Mouse (Mus musculus) large intestine, adult 2 months (tissue): ENCODE measurements around the gene Islr. TPM values are rescaled to one million over a fixed set of nuclear protein-coding genes. Genes with fewer than 3 reads are reported as not detected.

Experiments used
- DNase-seq: peaks from one replicate; pipeline ENCODE4 v3.0.0-alpha.2; 2012; ENCODE audit warnings: low read depth, low spot score
- WGBS: fragments of 180-500 bp; shearing (Covaris S2); methylation state at CpG from one replicate; pipeline ENCODE4 v1.1.7; 2018; 5-methylcytosine and 5-hydroxymethylcytosine counted together
- polyA plus RNA-seq: library from polyadenylated mRNA; depleted of rRNA; stranded (reverse); fragments of >200 nt; gene quantifications from 2 replicates; pipeline ENCODE4 v1.2.3, GENCODE M21; 2012

Gene Islr
- polyA plus RNA-seq, 1 experiment, result 32.1 TPM

DNA sequence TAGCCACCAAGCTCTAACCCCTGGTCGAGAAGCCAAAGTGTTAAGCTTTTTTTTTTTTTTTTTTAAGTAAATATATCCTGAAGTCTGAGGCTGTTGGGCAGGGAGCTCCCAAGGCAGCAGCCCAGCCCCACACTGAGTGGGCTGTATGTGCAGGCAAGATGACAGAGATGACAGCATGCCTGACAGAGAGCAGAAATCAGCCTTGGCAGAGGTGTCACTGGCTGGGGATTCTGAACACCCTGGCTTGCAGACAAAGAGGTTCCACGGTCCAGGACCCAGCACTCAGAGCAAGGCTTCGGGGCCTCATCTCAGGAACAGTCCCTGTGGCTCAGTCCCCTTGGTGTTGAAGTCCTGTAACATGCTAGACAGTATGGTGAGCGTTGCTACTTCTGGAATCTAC lies 44.3 kb downstream of the Islr start:
- DNase-seq, result no peak
- WGBS, result 42% methylated on average over 4 of the region's 4 CpGs

- 30% methylated on average over 7 of the region's 7 CpGs for WGBS
- no peak for DNase-seq
Measured at GRCm38 (mm10) chr9:58158541-58159311, 45.4 kb downstream of the Islr start.

GRCm38 (mm10) chr9:58157838-58158237 lies 46.3 kb downstream of the Islr start:
- no peak for DNase-seq
- WGBS, result 61% methylated on average over 13 of the region's 13 CpGs

- 84% methylated on average over 22 of the region's 22 CpGs for WGBS
- no peak for DNase-seq
Measured at GRCm38 (mm10) chr9:58156819-58157560, 47.1 kb downstream of the Islr start.

- 48% methylated on average over 3 of the region's 3 CpGs for WGBS
- no peak for DNase-seq
Measured at GRCm38 (mm10) chr9:58155366-58155765, 48.7 kb downstream of the Islr start.

DNA sequence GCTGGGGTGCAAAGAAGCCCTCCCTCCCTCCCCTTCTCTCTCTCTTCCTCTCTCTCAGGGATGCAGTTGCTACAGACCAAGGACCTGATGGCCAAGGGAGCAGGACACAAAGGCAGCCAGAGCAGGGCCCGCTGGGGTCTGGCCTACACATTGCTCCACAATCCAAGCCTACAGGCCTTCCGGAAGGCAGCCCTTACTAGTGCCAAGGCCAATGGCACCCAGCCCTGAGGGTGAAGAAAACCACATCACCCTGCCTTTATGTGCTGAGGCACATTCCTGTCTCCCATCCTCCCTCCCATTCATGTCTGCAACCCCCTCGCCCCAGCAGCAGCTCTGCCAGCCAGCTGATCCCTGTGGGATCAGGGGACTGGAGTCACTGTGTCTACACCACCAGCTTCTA lies 51.0 kb downstream of the Islr start:
- no peak for DNase-seq
- 77% methylated on average over 3 of the region's 3 CpGs for WGBS

DNA sequence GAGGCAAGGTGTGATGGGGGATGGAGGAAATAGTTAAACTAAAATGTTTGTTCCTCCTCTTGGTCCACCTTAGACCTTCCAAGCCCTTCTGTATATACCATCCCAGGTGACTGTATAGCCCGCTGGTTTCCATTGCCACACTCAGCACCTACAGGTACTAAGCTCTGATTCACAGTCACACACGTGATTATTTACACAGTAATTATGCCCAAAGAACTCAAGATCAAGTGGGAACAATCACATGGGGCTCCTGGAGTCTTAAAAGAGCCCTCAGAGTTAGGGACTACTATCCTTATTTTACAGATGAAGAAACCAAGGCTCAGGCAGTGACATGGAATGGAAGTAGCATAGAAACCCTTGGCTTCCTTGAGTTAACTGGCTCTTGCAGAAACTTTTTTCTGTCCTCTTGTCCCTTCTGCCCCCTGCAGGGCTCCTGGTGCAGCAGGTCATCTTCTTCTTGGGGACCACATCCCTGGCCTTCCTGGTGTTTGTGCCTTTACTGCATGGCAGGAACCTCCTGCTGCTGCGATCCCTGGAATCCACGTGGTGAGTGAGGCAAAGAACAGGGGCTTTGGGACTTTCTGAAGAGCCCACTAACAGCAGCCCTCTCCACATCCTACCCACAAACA lies 53.3 kb downstream of the Islr start:
- WGBS, result 59% methylated on average over 4 of the region's 4 CpGs
- no peak for DNase-seq

DNA sequence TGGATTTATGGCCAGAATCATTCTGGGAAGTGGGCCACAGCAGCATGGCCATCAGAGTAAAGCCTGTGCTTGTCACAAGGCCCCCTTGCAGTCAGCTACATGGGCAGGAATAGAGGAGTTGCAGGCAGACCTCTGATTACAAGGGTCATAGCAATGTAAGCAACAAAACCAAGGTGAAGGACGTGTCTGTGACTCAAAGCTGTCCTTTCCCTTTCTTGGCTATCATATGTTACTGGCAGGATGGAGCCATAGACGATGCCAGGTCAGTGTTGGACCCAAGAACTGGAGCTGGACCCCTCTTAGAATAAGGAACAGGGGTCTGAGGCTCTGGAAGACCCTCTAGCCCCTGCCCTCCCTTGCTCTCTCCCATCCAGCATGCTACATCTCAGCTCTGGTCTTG lies 55.3 kb downstream of the Islr start:
- no peak for DNase-seq
- 62% methylated on average over 2 of the region's 2 CpGs for WGBS

DNA sequence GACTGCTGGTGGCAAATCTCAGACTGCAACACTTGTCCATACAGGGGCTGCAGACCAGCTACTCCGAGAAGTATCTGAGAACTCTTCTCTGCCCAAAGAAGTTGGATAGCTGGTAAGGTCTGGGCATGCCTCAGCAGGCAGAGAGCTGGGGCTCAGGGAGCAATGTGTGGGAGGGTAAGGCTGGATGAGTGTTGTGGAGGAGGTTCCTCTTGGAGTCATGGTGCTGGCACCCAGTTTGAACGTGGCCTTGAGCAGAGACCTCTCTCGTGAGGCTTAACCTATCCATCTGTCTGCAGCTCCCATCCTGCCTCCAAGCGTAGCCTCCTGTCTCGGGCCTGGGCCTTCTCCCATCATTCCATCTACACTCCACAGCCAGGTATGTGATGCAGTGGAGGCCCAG lies 58.7 kb downstream of the Islr start:
- DNase-seq, result no peak
- WGBS, result 75% methylated on average over 5 of the region's 5 CpGs

GRCm38 (mm10) chr9:58144664-58145063 lies 59.4 kb downstream of the Islr start:
- DNase-seq, result no peak
- WGBS, result 90% methylated on average over 1 of the region's 1 CpGs

GRCm38 (mm10) chr9:58143419-58143818 lies 60.7 kb downstream of the Islr start:
- DNase-seq, result no peak
- 45% methylated on average over 7 of the region's 7 CpGs for WGBS

DNA sequence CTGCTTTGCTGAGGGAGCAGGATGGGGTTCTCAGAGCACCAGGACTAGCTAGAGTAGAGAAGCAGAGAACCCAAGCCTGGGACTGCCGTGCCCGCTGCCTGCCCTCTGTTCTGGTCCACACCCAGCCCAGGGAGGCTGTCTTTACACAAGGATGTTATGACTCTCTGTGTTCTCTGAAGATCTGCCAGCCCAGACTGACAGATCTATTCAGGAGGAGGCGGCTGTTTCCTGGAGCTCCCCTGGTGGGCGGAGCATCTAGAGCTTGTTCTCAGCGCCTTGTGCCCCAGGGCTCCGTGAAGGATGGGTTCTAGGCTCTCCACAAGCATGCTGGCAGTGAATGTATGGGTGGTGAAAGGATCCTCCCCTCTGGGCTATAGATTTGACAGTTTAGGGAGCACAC lies 64.2 kb downstream of the Islr start:
- WGBS, result 9% methylated on average over 6 of the region's 6 CpGs
- DNase-seq, result peak; percentile 35

DNA sequence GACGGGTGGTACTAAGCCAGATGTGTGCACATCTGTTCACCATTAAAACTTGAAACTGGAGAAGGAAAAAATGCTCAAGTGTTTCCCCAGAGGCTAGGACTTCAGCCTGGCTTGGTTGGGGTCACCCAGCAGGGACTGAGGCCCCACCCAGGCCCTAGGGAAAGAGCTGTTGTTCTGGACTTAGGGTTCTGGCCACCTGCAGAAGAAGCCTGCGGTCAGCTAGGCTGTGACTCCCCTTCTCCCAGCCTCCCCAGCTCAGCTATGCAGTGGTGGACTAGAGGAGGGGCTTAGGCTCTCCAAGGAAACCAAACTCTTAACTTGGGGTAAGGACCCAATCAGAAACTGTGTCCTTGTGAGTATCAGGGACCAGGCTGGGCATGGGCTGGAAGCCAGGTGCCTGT lies 68.2 kb downstream of the Islr start:
- 23% methylated on average over 2 of the region's 2 CpGs for WGBS
- no peak for DNase-seq

GRCm38 (mm10) chr9:58134906-58135305 lies 69.2 kb downstream of the Islr start:
- DNase-seq, result no peak
- WGBS, result 39% methylated on average over 7 of the region's 7 CpGs

GRCm38 (mm10) chr9:58133893-58134884 lies 69.9 kb downstream of the Islr start:
- DNase-seq, result no peak
- WGBS, result 21% methylated on average over 17 of the region's 17 CpGs

DNA sequence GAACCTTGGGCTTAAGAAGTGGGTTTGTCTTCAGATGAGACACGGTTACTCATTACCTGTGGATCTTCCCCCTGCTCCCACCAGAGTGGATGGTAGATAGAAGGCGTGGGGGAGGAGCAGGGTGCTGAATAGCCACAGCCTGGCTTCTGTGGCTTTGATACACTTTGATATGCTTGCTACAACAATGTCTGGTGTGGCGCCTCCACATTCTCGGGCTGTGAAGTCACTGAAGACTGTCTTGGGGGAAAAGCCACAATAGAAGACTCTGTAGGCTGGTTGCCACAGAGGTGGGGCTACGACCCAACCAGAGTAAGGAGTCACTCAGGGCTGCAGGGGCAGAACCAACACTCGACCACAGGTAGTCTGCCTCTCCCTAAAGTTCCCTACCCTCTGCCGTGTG lies 72.4 kb downstream of the Islr start:
- no peak for DNase-seq
- WGBS, result 63% methylated on average over 7 of the region's 7 CpGs

GRCm38 (mm10) chr9:58130909-58131308 lies 73.2 kb downstream of the Islr start:
- 34% methylated on average over 3 of the region's 3 CpGs for WGBS
- no peak for DNase-seq

GRCm38 (mm10) chr9:58129508-58129907 lies 74.6 kb downstream of the Islr start:
- 49% methylated on average over 8 of the region's 8 CpGs for WGBS
- DNase-seq, result no peak

DNA sequence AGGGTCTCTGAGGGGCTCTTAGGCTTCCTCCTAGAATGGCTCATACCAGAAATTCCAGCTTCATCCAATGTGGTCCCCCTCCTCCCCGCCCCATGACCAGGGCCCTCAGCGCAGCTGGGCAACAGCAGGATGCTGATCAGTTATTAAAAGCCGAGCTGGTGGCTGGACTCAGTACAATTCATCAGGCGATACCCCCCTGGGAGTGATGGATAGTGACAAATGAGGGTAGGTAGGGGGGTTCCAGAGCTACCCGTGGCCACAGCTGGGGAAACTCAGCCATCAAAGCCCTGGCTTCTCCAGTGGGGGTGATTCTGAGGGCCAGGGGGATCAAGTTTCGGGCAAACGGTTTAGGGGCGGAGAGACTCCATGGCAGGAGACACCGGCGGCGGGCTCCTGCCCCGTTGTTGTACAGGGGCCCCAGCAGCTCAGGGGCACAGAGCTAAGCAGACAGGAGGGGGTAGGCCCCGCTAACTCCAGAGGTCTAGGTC lies 75.1 kb downstream of the Islr start:
- 35% methylated on average over 13 of the region's 13 CpGs for WGBS
- no peak for DNase-seq
